Mouse (Mus musculus) c-Kit-positive CD71-positive TER-119-positive erythroid progenitor cells, embryonic 14.5 days (primary cell): ENCODE results near the gene Letm1.

Experiments used
- DNase-seq: peaks from one replicate; pipeline ENCODE4 v3.0.0-alpha.2; 2013; ENCODE audit warnings: low spot score

Letm1 gene

GRCm38 (mm10) chr5:33738341-33738740 lies 44.3 kb downstream of the Letm1 start:
- no peak for DNase-seq

GRCm38 (mm10) chr5:33737903-33738321 lies 44.7 kb downstream of the Letm1 start:
- DNase-seq: peak; percentile 53

GRCm38 (mm10) chr5:33736230-33736629 lies 46.4 kb downstream of the Letm1 start:
- DNase-seq: no peak

- DNase-seq: no peak
Measured at GRCm38 (mm10) chr5:33735412-33736092, 47.1 kb downstream of the Letm1 start.

GRCm38 (mm10) chr5:33733837-33734236 lies 48.8 kb downstream of the Letm1 start:
- no peak for DNase-seq

- no peak for DNase-seq
Measured at GRCm38 (mm10) chr5:33731051-33731450, 51.6 kb downstream of the Letm1 start.

- no peak for DNase-seq
Measured at GRCm38 (mm10) chr5:33730516-33730915, 52.1 kb downstream of the Letm1 start.

GRCm38 (mm10) chr5:33728841-33729240 lies 53.8 kb downstream of the Letm1 start:
- no peak for DNase-seq

- DNase-seq: no peak
Measured at GRCm38 (mm10) chr5:33726891-33727290, 55.7 kb downstream of the Letm1 start.

GRCm38 (mm10) chr5:33726081-33726647 lies 56.5 kb downstream of the Letm1 start:
- DNase-seq: no peak

- DNase-seq: no peak
Measured at GRCm38 (mm10) chr5:33723641-33724465, 58.8 kb downstream of the Letm1 start.

- DNase-seq: no peak
Measured at GRCm38 (mm10) chr5:33723019-33723640, 59.5 kb downstream of the Letm1 start.

- DNase-seq: no peak
Measured at GRCm38 (mm10) chr5:33722266-33723018, 60.2 kb downstream of the Letm1 start.

GRCm38 (mm10) chr5:33721541-33722265 lies 60.9 kb downstream of the Letm1 start, which contains the start of gene Fgfr3:
Gene Fgfr3 (plus strand): TSS chr5:33721674.
- no peak for DNase-seq

GRCm38 (mm10) chr5:33720852-33721490 lies 61.6 kb downstream of the Letm1 start:
- DNase-seq: no peak

- no peak for DNase-seq
Measured at GRCm38 (mm10) chr5:33718460-33718859, 64.2 kb downstream of the Letm1 start.

- no peak for DNase-seq
Measured at GRCm38 (mm10) chr5:33716467-33716866, 66.2 kb downstream of the Letm1 start.

- no peak for DNase-seq
Measured at GRCm38 (mm10) chr5:33715182-33715581, 67.4 kb downstream of the Letm1 start.

- DNase-seq: no peak
Measured at GRCm38 (mm10) chr5:33712550-33712949, 70.1 kb downstream of the Letm1 start.

GRCm38 (mm10) chr5:33709037-33709436 lies 73.6 kb downstream of the Letm1 start:
- DNase-seq: no peak

- DNase-seq: no peak
Measured at GRCm38 (mm10) chr5:33707163-33707562, 75.5 kb downstream of the Letm1 start.
